Mouse (Mus musculus): Measurements from ENCODE around the gene Hrct1. TPM values are rescaled to one million over a fixed set of nuclear protein-coding genes. Genes with fewer than 3 reads are reported as not detected.

The Hrct1 gene
- polyA plus RNA-seq (2017; shearing (Covaris generic)): not detected

DNA sequence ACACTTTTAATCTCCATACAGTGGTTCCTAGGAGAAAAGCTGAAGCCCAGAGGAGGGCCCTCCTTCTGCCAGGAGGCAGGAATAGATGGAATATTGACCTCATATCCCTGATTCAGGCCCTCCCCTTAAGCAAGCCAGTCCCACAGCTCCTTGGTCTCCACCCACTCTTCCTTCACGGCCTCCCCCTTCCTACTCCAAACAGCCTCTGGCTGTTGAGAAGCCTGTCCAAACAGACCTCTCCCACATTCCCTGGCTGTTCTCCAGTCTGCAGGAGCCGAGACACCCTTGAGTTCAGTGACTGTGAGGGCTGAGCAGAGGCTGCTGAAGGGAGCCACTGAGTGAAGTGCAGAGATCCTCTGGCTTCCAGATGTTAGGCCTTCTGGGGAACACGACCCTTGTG, at the start of gene Hrct1:
TSS of gene Hrct1 (plus strand) at position 194 of the 400 bp plus-strand sequence.

DNA sequence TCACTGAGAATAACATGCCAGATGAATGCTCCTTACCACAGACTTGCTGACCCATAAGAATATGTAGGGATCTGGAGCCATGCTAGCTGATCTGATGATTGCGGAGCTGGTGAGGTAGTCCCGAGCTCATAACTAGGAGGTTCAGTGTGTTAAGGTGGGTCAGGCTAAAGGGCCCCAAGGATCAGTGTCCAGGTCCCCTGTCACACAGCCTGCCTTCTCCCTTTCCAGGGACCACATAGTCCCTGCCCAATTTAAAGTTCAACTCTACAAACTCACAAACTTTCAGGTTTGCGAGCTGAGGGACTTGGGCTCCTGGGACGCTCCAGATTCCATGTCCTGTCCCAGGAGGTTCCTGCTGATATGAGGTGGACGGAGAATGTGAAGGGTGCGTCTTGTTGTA, 26.3 kb upstream of the Hrct1 start, which contains the start of gene Olfr70:
TSS of gene Olfr70 (minus strand) at position 101 of the 400 bp plus-strand sequence.

DNA sequence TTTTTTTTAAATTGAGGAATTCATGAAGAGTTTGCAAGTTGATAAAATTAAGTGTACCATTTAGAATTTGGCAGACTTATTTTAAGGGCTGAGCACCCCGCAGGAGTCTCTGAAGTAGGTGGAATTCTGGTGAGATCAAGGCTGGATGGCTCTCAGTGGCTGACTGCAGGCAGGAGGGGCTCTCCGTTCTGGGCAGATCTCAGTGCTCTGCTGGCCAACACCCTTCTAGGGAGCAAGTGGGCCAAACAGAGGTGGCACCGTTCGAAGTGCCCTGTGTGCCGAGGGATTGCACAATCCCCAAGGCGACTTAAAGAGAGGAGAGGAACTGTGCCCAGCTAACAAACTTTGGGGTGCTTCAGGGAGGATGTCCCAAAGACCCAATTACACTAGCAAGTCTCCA, 17.1 kb upstream of the Hrct1 start, which contains the start of gene Olfr71:
TSS of gene Olfr71 (minus strand) at position 387 of the 400 bp plus-strand sequence.

DNA sequence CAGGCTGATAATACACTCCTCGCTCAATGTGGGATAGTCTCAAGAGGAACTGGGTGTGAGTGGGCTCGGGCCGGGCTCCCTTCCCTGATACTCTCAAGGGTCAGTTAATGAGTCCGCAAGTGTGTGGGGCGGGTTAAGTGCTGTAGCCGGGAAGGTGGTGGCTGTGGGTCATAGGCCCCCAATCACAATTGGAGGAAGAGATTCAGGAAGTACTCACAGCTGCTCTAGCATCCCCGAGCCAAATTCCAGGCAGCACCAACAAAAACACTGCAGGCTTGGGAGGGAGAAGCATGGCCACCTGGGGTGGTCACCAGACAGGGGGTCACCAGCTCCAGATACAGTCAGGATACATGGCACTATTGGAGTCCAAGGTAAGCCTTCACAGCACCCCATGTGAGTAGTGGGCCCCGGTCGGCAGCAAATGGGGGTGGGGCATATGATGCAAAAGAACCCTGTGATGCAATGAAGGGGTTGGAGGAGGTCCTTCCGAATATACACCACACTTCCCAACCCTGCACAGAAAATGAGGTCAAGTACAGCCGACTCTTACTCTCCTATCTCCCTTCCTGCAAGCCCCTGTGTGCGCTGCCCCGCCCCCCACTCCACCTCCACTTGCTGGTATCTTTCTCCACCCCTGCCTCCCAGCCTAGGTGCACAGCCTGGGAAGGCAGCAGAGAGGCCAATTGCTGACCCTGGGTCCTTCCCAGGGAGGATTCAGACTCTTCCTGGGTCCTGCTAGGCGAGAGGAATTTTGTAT, 3.0 kb downstream of the Hrct1 start, which contains the start of gene Spaar:
TSS of gene Spaar (plus strand) at position 241 of the 757 bp plus-strand sequence.

DNA sequence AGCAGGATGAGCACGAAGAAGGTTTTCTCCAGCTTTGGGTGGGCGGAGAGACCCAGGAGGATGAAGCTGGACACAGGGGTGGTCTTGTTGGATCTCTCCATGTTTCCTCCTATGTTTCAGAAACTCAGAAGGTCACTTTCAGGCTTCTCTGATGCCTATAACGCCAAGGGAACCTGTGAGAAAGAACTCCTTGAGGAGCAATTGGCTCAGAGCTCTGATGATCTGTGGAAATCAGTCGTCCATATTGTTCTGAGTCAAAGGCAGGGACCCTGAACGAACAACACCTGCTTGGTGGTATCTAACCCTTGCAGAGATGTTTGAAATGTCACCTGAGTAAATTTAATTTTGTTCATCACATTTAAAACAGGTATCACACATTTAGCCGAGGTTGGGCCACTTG, 43.9 kb downstream of the Hrct1 start, which contains the start of gene Olfr159:
TSS of gene Olfr159 (minus strand) at position 101 of the 400 bp plus-strand sequence.

Other genes with a start within 250 kb of the Hrct1 start
- gene Sit1, start 243.5 kb upstream of the Hrct1 start, polyA plus RNA-seq (2017; shearing (Covaris generic)): 209 TPM
- 87.3 TPM for gene Ccdc107, start 234.3 kb upstream of the Hrct1 start, polyA plus RNA-seq (2017; shearing (Covaris generic))
- gene Arhgef39, start 227.5 kb upstream of the Hrct1 start, polyA plus RNA-seq (2017; shearing (Covaris generic)): 5.8 TPM
- 1.0 TPM for gene Car9, start 220.2 kb upstream of the Hrct1 start, polyA plus RNA-seq (2017; shearing (Covaris generic))
- gene Tpm2, start 203.4 kb upstream of the Hrct1 start, polyA plus RNA-seq (2017; shearing (Covaris generic)): not detected
- 99.6 TPM for gene Creb3, start 164.9 kb upstream of the Hrct1 start, polyA plus RNA-seq (2017; shearing (Covaris generic))
- gene Tln1, start 164.5 kb upstream of the Hrct1 start, polyA plus RNA-seq (2017; shearing (Covaris generic)): 315 TPM
- gene Rgp1, start 148.5 kb upstream of the Hrct1 start, polyA plus RNA-seq (2017; shearing (Covaris generic)): 32.3 TPM
- 20.9 TPM for gene Gba2, start 148.3 kb upstream of the Hrct1 start, polyA plus RNA-seq (2017; shearing (Covaris generic))
- gene Msmp, start 142.7 kb upstream of the Hrct1 start, polyA plus RNA-seq (2017; shearing (Covaris generic)): 3.6 TPM
- gene Npr2, start 95.3 kb upstream of the Hrct1 start, polyA plus RNA-seq (2017; shearing (Covaris generic)): not detected
- 0.32 TPM for gene Spag8, start 73.6 kb upstream of the Hrct1 start, polyA plus RNA-seq (2017; shearing (Covaris generic))
- 79.5 TPM for gene Hint2, start 70.7 kb upstream of the Hrct1 start, polyA plus RNA-seq (2017; shearing (Covaris generic))
- gene Tmem8b, start 58.2 kb upstream of the Hrct1 start, polyA plus RNA-seq (2017; shearing (Covaris generic)): 0.99 TPM
- 1.7 TPM for gene Fam221b, start 58.0 kb upstream of the Hrct1 start, polyA plus RNA-seq (2017; shearing (Covaris generic))
- gene Olfr70, start 26.4 kb upstream of the Hrct1 start, polyA plus RNA-seq (2017; shearing (Covaris generic)): not detected
- not detected for gene Olfr71, start 16.9 kb upstream of the Hrct1 start, polyA plus RNA-seq (2017; shearing (Covaris generic))
- gene Spaar, start 2.8 kb downstream of the Hrct1 start, polyA plus RNA-seq (2017; shearing (Covaris generic)): not detected
- not detected for gene Olfr159, start 43.8 kb downstream of the Hrct1 start, polyA plus RNA-seq (2017; shearing (Covaris generic))
- 0.22 TPM for gene Olfr156, start 96.7 kb downstream of the Hrct1 start, polyA plus RNA-seq (2017; shearing (Covaris generic))
- gene Olfr157, start 113.0 kb downstream of the Hrct1 start, polyA plus RNA-seq (2017; shearing (Covaris generic)): 0.22 TPM
- gene Olfr155, start 124.4 kb downstream of the Hrct1 start, polyA plus RNA-seq (2017; shearing (Covaris generic)): not detected
- gene Reck, start 148.3 kb downstream of the Hrct1 start, polyA plus RNA-seq (2017; shearing (Covaris generic)): 3.1 TPM
- gene Glipr2, start 230.2 kb downstream of the Hrct1 start, polyA plus RNA-seq (2017; shearing (Covaris generic)): 205 TPM

All from CD4-positive, CD25-positive, alpha-beta regulatory T cell, adult 9 weeks (primary cell).